Mouse (Mus musculus): ENCODE measurements around the gene Nudt9.

DNA sequence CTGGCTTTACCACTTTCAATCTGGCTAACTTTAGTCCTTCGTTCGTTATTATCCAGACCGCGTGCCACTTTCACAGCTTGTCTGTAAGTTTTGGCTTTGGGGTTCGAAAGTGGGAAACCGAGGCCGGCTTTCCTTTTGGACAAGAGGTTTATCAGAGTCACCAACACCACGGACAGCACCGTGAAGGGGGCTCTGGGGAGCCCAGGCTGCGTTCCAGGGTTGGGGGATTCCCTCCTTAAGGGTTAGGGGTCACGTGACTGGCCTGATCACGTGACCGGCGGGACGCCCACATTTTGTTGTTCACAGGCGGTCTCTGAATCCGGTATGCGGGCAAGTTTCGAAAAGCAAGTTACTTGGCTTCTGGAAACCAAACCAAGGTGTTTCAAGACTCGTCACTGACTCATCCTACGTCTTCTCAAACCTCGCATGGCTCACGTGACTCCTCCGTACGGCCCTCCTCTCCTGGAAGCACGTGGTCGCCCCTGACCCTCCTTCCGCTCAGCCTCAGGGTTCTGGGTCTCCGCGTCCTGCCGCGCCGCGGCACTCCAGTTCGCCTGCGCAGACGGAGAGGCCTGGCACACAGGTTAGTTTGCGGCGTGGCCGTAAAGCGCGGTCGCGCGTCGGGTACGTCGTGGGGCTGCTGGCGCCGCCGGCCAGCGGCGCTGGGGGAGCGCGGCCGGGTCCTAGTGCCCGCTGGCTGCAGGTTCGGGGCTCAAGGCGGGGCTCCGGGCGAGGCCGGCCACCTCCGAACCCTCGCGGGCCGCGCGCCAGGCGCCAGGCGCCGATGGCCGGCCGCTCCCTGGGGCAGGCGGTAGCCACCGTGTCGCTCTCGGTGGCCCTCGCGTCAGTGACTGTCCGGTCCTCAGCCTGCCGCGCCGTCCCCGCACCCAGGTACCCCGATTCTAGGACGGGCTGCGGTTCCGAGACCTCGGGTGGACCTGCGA is at the start of gene Nudt9:
- TF ChIP-seq EP300 (optimal IDR thresholded peaks at IDR 0.05) (no peak), CTCF (IDR thresholded peaks at IDR 0.05; ENCODE audit: low read depth) (no peak; the same call in 1 of the 2 replicates)

All from stomach, postnatal 0 days (tissue).